Mouse (Mus musculus) heart, embryonic 11.5 days (tissue): ENCODE results near the gene Slc2a12. TPM values are rescaled to one million over a fixed set of nuclear protein-coding genes. Genes with fewer than 3 reads are reported as not detected.

Source experiments
- ATAC-seq: fragments of 200-750 bp; cut with Nextera tagmentation; replicated peaks from 2 replicates; pipeline ENCODE4 v1.8.0; 2017; ENCODE audit warnings: moderate library complexity; ENCODE audit not compliant: insufficient number of reproducible peaks, low FRiP score, low TSS enrichment
- H3K27ac ChIP-seq: fragments of 300-500 bp; sonication (generic); 2 replicates; pipeline ENCODE4 v1.5.1; 2014; ENCODE audit warnings: mild to moderate bottlenecking, low read depth, low read length
- H3K27me3 ChIP-seq: fragments of 300-500 bp; sonication (generic); 2 replicates; pipeline ENCODE4 v1.6.1; 2014; ENCODE audit warnings: mild to moderate bottlenecking, low read length, mixed read lengths; ENCODE audit not compliant: control insufficient read depth, insufficient read depth
- H3K36me3 ChIP-seq: fragments of 300-500 bp; sonication (generic); 2 replicates; pipeline ENCODE4 v1.6.1; 2014; ENCODE audit warnings: mild to moderate bottlenecking, low read length, moderate library complexity, mixed read lengths; ENCODE audit not compliant: control insufficient read depth, insufficient read depth
- H3K4me1 ChIP-seq: fragments of 300-500 bp; sonication (generic); 2 replicates; pipeline ENCODE4 v1.6.1; 2014; ENCODE audit warnings: low read length; ENCODE audit not compliant: control insufficient read depth, insufficient read depth
- H3K4me2 ChIP-seq: fragments of 300-500 bp; sonication (generic); 2 replicates; pipeline ENCODE4 v1.6.1; 2014; ENCODE audit warnings: mild to moderate bottlenecking, moderate library complexity
- H3K4me3 ChIP-seq: fragments of 300-500 bp; sonication (generic); 2 replicates; pipeline ENCODE4 v1.5.1; 2014; ENCODE audit warnings: low read depth, low read length
- H3K9ac ChIP-seq: fragments of 300-500 bp; sonication (generic); 2 replicates; pipeline ENCODE4 v1.6.1; 2014; ENCODE audit warnings: mild to moderate bottlenecking, low read depth, low read length, moderate library complexity
- H3K9me3 ChIP-seq: fragments of 300-500 bp; sonication (generic); replicated peaks from 2 replicates; pipeline ENCODE4 v1.6.1; 2016; ENCODE audit warnings: low read length; ENCODE audit not compliant: control insufficient read depth
- WGBS: fragments of 180-500 bp; shearing (Covaris S2); extraction: QIAGEN DNeasy Blood & Tissue Kit; methylation state at CpG from one replicate; pipeline ENCODE4 v1.1.7; 2014; ENCODE audit not compliant: insufficient replicate concordance; 5-methylcytosine and 5-hydroxymethylcytosine counted together
- polyA plus RNA-seq: library from polyadenylated mRNA; unstranded; fragments of >200 nt; fragmentation: Nextera tagmentation; extraction: Ambion mirVana; gene quantifications from 2 replicates; pipeline ENCODE4 v1.2.1, GENCODE M21; 2014

Slc2a12 gene
- polyA plus RNA-seq, 1 experiment from 2014 or later = 1.9 TPM

DNA sequence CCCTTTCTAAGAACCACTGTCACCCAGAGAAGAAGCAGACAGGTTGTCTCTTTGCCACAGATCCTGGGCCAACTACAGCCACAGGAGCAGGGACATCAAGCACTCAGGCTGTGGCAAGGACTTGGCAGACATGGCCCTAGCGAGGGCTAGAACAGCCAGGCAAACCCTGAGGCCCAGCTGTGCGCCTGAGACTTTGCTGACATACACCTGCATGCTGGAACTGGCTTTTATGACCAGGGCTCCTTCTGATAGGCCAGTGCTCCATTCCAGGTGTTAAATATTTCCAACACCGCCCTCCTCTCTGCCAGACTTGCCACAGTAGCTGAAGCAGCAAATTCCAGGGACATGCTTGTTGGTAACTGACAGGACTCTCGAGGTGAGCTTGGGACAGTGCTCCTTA, 3.9 kb downstream of the Slc2a12 start:
- H3K4me3 ChIP-seq = no peak overlapping the region
- H3K27me3 ChIP-seq = no peaks in the 10 kb centered on the region
- H3K36me3 ChIP-seq = no peaks in the 10 kb centered on the region
- H3K27ac ChIP-seq = no peak overlapping the region
- ATAC-seq = no peak
- no peaks in the 10 kb centered on the region for H3K9me3 ChIP-seq
- 74% methylated on average over 4 of the region's 4 CpGs for WGBS
- no peak overlapping the region for H3K9ac ChIP-seq
- H3K4me2 ChIP-seq = no peak overlapping the region
- H3K4me1 ChIP-seq = no peaks in the 10 kb centered on the region

DNA sequence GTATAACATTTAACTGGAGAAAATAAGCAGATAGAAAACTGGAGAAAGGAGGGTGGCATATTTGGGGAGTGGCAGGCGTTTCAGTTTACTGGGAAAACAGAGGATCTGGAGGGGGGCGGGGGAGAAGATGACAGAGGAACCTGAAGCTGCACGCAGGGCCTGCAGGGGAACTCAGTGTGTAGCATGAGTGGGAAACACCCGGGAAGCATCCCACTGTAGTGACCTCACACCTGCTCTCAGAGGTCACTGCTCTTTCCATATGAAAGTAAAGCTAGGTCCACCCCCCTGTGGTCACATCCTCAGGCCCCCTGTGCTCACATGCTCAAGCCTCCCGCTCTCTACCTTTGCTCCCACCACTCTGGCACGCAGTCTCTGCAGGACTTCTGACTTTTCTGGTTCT, 9.0 kb downstream of the Slc2a12 start:
- no peak overlapping the region for H3K4me2 ChIP-seq
- H3K9ac ChIP-seq = no peak overlapping the region
- H3K27ac ChIP-seq = no peak overlapping the region
- H3K4me1 ChIP-seq = peaks cover 6% of the 10 kb centered on the region; the same call in 1 of the 2 replicates
- H3K9me3 ChIP-seq = no peaks in the 10 kb centered on the region
- no peaks in the 10 kb centered on the region for H3K27me3 ChIP-seq
- ATAC-seq = no peak
- 48% methylated on average over 6 of the region's 6 CpGs for WGBS
- no peaks in the 10 kb centered on the region for H3K36me3 ChIP-seq
- H3K4me3 ChIP-seq = no peak overlapping the region

DNA sequence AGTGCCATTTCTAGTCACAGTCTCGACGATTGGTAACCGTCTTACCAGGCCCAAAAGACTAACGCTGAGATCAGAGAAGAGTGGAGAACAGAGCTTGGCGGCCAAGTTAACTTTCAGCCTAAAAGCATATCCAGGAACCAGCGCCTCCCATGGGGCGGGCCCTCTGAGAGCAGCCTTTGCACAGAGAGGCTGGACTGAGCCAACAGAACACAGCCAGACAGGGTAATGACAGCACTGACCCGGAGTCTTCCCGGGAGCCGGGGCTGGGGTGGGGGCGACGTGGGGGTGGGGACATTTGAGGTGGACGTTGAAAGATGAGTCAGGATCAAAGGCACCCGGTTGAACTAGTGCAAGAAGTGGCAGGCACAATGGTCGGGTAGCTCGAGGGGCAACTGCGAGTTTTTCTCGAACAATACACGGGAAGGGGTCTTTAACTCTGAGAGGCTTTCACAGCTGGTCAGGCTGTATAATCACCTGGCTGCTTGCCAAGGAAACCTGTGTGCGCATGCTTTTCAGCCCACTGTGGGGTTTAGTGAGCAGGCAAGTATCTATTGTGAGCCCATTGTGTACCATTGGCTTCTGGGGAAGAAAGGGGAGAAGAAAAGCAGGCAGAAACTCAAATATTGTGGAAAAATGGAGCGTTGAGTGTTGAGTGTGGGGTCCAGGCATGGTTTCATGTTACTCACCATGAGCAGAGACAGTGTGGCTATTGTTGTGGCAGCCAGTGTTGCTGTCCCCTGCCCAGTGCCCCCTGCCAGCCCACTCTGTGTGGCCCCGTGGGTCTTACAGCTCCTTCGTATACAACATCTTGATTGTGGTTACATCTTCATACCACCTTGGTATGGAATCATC, 13.9 kb downstream of the Slc2a12 start:
- WGBS = 41% methylated on average over 23 of the region's 23 CpGs
- Histone ChIP-seq H3K4me2 (peak overlapping the region; percentile 48), H3K36me3 (no peaks in the 10 kb centered on the region), H3K27ac (no peak overlapping the region), H3K9ac (no peak overlapping the region), H3K27me3 (no peaks in the 10 kb centered on the region), H3K9me3 (no peaks in the 10 kb centered on the region), H3K4me3 (0 out of 2 replicates have a peak overlapping the region, but pooled peaks have one; percentile 3), H3K4me1 (peaks cover 9% of the 10 kb centered on the region; the same call in 1 of the 2 replicates)
- 0 out of 2 replicates have a peak, but pooled peaks have one; percentile 26 for ATAC-seq

DNA sequence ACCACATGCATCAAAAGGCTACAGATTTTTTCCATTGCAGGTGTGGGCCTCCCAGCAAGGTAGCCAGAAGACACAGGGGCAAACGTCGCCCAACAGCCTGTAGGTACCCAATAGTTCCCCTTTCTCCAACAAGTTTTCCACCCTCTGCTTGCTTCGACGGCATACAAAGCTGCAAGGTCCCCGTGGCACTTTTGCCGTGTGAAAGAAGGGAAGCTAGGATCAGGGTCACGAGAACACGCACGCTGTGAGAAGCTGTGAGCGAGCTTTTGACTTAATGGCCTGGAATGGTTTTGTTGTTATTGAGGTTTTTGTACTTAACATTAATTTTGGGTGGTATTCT, 14.5 kb downstream of the Slc2a12 start:
- Histone ChIP-seq H3K4me2 (no peak overlapping the region), H3K9ac (no peak overlapping the region), H3K4me3 (no peak overlapping the region), H3K36me3 (no peaks in the 10 kb centered on the region), H3K27me3 (no peaks in the 10 kb centered on the region), H3K9me3 (no peaks in the 10 kb centered on the region), H3K4me1 (peaks cover 9% of the 10 kb centered on the region; the same call in 1 of the 2 replicates), H3K27ac (no peak overlapping the region)
- ATAC-seq = no peak
- WGBS = 91% methylated on average over 10 of the region's 10 CpGs

DNA sequence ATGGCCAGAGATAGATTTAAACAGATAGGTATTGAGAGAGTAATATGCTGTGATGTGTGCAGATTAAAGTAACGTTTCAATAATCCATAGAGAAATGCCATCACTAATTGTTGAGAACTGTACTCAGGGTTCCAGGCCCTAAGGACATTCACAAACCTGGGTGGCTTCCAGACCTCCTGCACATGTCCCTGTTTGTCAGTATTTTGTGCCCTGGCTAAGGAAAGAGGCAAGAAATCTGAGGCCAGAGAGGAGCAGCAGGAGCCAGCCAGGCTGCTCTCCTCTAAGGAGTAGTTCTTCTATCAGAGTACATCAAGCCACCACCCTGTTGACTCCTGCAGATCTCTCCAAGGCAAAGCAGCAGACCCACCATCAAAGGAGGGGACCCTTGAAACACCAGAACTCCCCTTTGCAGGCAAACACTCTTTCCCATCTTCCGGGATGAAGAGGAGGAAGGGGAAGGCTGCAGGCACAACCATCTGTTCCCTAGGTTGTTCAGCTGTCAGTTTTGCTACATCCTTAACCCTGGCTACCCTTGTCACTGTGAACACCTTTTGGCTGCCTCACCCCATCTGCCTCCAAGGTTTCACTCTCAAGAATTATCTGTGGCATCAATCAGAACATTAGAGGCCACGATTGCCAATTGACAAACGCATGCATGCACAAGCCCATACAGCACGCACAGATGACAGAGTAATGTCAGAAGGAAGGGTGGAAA, 15.6 kb downstream of the Slc2a12 start:
- H3K4me3 ChIP-seq = no peak overlapping the region
- no peaks in the 10 kb centered on the region for H3K36me3 ChIP-seq
- no peaks in the 10 kb centered on the region for H3K27me3 ChIP-seq
- no peak overlapping the region for H3K9ac ChIP-seq
- ATAC-seq = no peak
- H3K27ac ChIP-seq = no peak overlapping the region
- H3K4me2 ChIP-seq = no peak overlapping the region
- no peaks in the 10 kb centered on the region for H3K9me3 ChIP-seq
- H3K4me1 ChIP-seq = peaks cover 9% of the 10 kb centered on the region; the same call in 1 of the 2 replicates
- WGBS = 82% methylated on average over 5 of the region's 5 CpGs

DNA sequence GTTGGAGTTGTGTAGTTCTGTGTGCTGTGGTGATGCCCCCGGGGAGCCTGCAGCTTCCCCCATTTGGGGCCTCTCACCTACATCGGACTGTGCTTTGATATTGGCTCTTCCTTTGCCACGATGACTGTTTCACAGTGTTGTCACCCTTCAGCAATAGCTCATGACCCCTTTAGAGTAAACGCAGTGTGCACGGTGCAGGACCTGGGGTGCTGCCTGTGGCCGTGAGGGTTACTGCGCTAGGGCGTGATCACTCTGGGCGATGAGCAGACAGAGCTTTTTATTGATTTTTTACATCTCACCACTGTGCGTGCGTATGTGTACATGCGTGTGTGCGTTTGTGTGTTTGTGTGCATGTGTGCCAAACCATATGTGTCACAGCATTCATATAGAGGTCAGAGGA, 23.7 kb downstream of the Slc2a12 start:
- ATAC-seq = no peak
- Histone ChIP-seq H3K4me3 (no peak overlapping the region), H3K4me1 (no peaks in the 10 kb centered on the region), H3K9me3 (no peaks in the 10 kb centered on the region), H3K27ac (no peak overlapping the region), H3K4me2 (no peak overlapping the region), H3K9ac (no peak overlapping the region), H3K36me3 (no peaks in the 10 kb centered on the region), H3K27me3 (no peaks in the 10 kb centered on the region)
- 89% methylated on average over 13 of the region's 13 CpGs for WGBS

DNA sequence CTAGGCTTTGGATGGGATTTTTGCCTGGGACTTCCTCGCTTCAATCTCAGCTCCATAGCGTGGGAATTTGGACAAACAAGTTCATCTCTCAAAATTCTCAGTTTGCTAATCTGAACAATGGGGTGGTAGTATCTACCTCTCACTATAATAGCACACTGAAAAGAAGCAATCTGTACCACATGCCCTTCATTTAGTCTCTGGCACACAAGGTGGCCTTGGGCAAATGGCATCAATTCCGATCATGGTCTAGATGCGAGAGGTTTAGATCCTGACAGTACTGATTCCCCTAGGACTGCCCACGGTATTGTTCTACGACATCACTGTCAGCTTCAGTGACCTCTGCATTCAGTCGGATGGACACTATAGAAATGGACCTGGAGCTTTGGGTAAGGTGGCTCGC, 29.4 kb downstream of the Slc2a12 start:
- 88% methylated on average over 8 of the region's 8 CpGs for WGBS
- Histone ChIP-seq H3K9me3 (no peaks in the 10 kb centered on the region), H3K4me1 (no peaks in the 10 kb centered on the region), H3K27me3 (no peaks in the 10 kb centered on the region), H3K4me2 (no peak overlapping the region), H3K4me3 (no peak overlapping the region), H3K9ac (no peak overlapping the region), H3K27ac (no peak overlapping the region), H3K36me3 (no peaks in the 10 kb centered on the region)
- ATAC-seq = no peak

DNA sequence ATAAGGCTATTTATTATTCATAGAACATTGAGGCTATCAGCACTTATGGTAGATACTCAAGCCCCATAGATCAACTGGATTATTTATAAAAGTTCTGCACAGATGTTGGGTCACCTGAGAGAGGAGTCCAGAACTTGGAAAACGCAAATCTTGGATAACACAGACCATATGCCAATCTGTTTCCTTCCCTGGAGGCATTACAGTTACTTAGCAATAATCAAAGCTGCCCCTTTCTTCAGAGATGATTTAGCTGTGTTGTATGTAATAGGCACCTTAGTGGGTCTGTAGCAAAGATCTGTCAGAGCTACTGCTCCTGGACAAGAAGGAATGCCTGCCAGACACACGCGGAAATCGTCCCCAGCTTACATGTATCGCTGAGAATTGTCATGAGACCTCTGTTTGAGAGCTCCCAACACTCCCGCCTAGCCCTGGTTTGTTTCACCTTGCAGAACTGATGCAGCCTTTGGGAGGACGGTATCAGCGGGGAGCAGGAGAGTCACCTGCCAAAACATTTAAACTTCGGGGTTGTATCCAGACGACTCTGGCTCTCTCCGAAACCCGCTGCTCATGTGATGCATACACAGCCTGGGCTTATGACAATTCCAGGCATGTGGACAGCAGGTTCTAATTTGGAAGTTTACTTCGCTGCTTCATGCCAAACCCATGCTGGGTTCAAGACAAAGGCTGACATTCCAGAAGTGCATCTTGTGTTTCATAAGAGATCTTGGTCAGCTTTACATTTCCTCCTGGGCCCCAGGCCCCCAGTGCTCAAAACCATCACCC, 31.2 kb downstream of the Slc2a12 start:
- Histone ChIP-seq H3K4me2 (no peak overlapping the region), H3K27me3 (no peaks in the 10 kb centered on the region), H3K27ac (no peak overlapping the region), H3K4me3 (no peak overlapping the region), H3K9me3 (no peaks in the 10 kb centered on the region; the same call in 1 of the 2 replicates), H3K9ac (no peak overlapping the region), H3K36me3 (no peaks in the 10 kb centered on the region), H3K4me1 (no peaks in the 10 kb centered on the region)
- no peak for ATAC-seq
- WGBS = 74% methylated on average over 13 of the region's 13 CpGs
